Mouse (Mus musculus): Measurements from ENCODE around the gene Syne3. TPM values are rescaled to one million over a fixed set of nuclear protein-coding genes. Genes with fewer than 3 reads are reported as not detected.

Gene Syne3
- polyA plus RNA-seq, 1 experiment from 2014 or later, result 0.50 TPM

DNA sequence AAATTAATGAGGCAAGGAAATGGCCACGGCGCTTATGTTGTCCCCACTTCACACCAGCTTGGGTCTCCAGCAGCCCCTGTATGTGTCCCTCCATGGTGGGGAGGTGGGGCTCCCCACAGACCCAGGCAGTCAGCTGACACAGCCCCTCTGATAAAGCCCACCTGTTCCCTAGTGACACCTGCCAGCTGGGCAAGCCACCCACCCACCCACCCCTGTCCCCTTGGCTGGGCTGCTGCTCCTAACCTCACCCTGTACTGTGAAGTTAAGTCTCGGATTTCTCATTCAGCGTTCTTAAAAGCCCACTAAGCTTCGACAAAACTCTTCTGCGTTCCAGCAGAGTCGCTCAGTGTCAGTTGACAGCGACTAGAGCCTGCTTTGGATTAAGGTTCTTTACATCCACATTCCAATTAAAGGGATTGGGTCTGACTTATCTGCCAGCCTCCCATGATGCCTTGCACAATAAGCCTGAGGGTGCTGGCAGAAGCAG is 33.2 kb downstream of the Syne3 start:
- Histone ChIP-seq H3K36me3 (no peaks in the 10 kb centered on the region), H3K4me3 (replicated peaks) (no peak overlapping the region), H3K4me2 (replicated peaks) (no peak overlapping the region), H3K27me3 (replicated peaks) (no peaks in the 10 kb centered on the region), H3K27ac (no peak overlapping the region), H3K9me3 (no peaks in the 10 kb centered on the region), H3K4me1 (replicated peaks) (peaks cover 3% of the 10 kb centered on the region; the same call in 1 of the 2 replicates), H3K9ac (no peak overlapping the region)
- WGBS, result 60% methylated on average over 8 of the region's 8 CpGs
- no peak for ATAC-seq

GRCm38 (mm10) chr12:104972860-104973259 is 36.7 kb downstream of the Syne3 start:
- Histone ChIP-seq H3K4me1 (replicated peaks) (no peaks in the 10 kb centered on the region; the same call in 1 of the 2 replicates), H3K4me2 (replicated peaks) (no peak overlapping the region), H3K27ac (no peak overlapping the region), H3K4me3 (replicated peaks) (no peak overlapping the region), H3K36me3 (no peaks in the 10 kb centered on the region), H3K9me3 (no peaks in the 10 kb centered on the region), H3K9ac (no peak overlapping the region), H3K27me3 (replicated peaks) (no peaks in the 10 kb centered on the region)
- no peak for ATAC-seq
- WGBS, result 77% methylated on average over 6 of the region's 6 CpGs

DNA sequence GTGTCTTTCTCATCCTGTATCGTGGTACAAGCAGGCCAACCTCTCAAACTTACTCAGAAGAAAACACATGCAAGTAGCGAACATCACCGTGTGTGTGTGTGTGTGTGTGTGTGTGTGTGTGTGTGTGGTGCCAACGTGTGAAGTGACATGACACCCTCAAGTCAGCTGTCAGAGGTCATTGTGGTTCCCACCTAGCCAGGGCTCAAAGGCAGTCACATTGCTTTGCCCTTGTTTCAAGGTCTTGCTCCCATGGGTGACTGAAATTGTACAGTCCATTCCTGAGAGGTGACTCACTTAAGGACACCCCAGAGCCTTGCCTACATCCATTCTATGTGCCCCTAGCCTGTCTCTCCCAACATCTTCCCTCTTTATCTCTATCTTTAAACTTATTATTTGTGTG is 40.0 kb downstream of the Syne3 start:
- WGBS, result 88% methylated on average over 4 of the region's 4 CpGs
- H3K4me3 ChIP-seq (replicated peaks), result no peak overlapping the region
- no peak overlapping the region for H3K9ac ChIP-seq
- no peak for ATAC-seq
- H3K27me3 ChIP-seq (replicated peaks), result no peaks in the 10 kb centered on the region
- no peak overlapping the region for H3K4me2 ChIP-seq (replicated peaks)
- H3K9me3 ChIP-seq, result no peaks in the 10 kb centered on the region
- H3K36me3 ChIP-seq, result no peaks in the 10 kb centered on the region
- peaks cover 3% of the 10 kb centered on the region; the same call in 1 of the 2 replicates for H3K4me1 ChIP-seq (replicated peaks)
- no peak overlapping the region for H3K27ac ChIP-seq

DNA sequence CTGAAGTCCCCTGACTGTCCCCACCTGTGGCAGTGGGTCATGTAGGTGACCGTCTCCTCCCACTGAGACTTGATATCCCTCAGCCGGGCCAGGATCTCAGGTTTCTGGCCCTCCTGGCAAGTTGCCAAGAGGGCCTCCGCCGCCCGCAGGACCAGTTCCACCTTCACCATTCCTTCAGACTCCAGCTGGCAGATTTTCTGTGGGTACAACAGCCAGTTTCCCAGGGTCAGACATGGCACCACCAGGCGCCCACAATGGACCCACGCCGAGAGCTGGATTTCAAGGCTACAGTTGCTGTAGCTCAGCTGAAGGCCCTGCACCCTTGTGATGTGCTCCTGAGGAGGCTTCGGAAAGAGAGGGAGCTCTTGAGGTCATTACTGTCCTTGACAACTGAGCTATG is 40.4 kb downstream of the Syne3 start:
- no peak overlapping the region for H3K4me3 ChIP-seq (replicated peaks)
- 71% methylated on average over 9 of the region's 9 CpGs for WGBS
- H3K4me1 ChIP-seq (replicated peaks), result peaks cover 3% of the 10 kb centered on the region; the same call in 1 of the 2 replicates
- 0 out of 2 replicates have a peak, but pooled peaks have one; percentile 17 for ATAC-seq
- H3K4me2 ChIP-seq (replicated peaks), result no peak overlapping the region
- no peak overlapping the region for H3K9ac ChIP-seq
- no peaks in the 10 kb centered on the region for H3K36me3 ChIP-seq
- H3K9me3 ChIP-seq, result no peaks in the 10 kb centered on the region
- H3K27ac ChIP-seq, result no peak overlapping the region
- no peaks in the 10 kb centered on the region for H3K27me3 ChIP-seq (replicated peaks)

DNA sequence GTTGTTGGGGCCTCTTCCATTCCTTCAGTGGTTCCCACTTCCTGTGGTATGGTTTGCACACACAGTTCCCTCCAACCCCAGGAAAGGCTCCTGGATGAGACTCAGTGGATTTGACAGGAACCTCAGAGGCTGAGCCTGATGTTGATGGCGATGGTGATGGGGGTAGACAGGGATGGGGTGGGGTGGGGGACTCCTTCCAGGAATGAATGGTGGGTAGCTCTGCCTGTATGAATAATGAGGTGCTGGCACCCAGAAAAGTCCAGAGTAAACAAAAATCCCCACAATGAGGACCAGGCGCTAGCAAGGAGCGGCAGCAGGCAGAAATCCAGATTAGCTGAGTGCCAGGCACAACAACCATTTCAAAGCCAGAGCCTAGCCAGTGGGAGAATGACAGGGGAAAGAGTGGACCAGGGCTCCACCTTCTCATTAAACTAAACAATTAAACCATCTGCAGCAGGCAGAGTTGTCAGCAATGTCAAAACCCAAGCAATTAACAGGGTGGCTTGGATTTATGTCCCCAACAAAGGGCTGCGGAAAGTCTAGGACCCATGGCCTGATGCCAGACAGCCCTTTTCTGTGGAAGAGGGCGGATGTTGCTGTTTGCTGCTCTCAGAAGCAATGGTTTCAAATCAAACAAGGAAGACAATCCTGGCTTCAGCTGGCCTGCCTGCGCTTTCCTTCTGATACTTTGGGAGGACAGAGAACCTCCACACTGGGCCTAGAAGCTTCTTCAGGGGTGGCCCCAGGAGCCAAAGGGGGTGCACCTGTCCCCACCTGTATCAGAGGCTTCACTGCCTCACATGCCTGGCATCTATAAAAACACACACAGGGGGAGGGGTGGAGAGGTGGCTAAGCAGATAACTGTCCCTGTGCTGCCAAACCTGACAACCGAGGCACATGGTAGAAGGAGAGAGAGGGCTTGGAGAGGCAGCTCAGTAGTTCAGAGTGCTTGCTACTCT is 44.4 kb downstream of the Syne3 start:
- Histone ChIP-seq H3K4me3 (replicated peaks) (no peak overlapping the region), H3K4me2 (replicated peaks) (no peak overlapping the region), H3K9me3 (no peaks in the 10 kb centered on the region), H3K27ac (0 out of 2 replicates have a peak overlapping the region, but pooled peaks have one; percentile 32), H3K27me3 (replicated peaks) (peaks cover 4% of the 10 kb centered on the region; the same call in 1 of the 2 replicates), H3K36me3 (no peaks in the 10 kb centered on the region), H3K4me1 (replicated peaks) (peaks cover 3% of the 10 kb centered on the region; the same call in 1 of the 2 replicates), H3K9ac (no peak overlapping the region)
- ATAC-seq, result no peak
- WGBS, result 52% methylated on average over 7 of the region's 7 CpGs

- ATAC-seq, result no peak
- H3K36me3 ChIP-seq, result no peaks in the 10 kb centered on the region
- H3K27me3 ChIP-seq (replicated peaks), result peaks cover 4% of the 10 kb centered on the region; the same call in 1 of the 2 replicates
- no peak overlapping the region for H3K9ac ChIP-seq
- H3K4me1 ChIP-seq (replicated peaks), result no peaks in the 10 kb centered on the region
- H3K4me3 ChIP-seq (replicated peaks), result no peak overlapping the region
- no peak overlapping the region for H3K27ac ChIP-seq
- H3K4me2 ChIP-seq (replicated peaks), result no peak overlapping the region
- no peaks in the 10 kb centered on the region for H3K9me3 ChIP-seq
Observed at GRCm38 (mm10) chr12:104960421-104960820, 49.2 kb downstream of the Syne3 start.

- Histone ChIP-seq H3K9me3 (no peaks in the 10 kb centered on the region), H3K4me2 (replicated peaks) (no peak overlapping the region), H3K4me3 (replicated peaks) (no peak overlapping the region), H3K9ac (no peak overlapping the region), H3K27ac (no peak overlapping the region), H3K4me1 (replicated peaks) (no peaks in the 10 kb centered on the region), H3K36me3 (no peaks in the 10 kb centered on the region), H3K27me3 (replicated peaks) (peaks cover 4% of the 10 kb centered on the region; the same call in 1 of the 2 replicates)
- no peak for ATAC-seq
- WGBS, result 63% methylated on average over 9 of the region's 9 CpGs
Observed at GRCm38 (mm10) chr12:104959966-104960365, 49.6 kb downstream of the Syne3 start.

DNA sequence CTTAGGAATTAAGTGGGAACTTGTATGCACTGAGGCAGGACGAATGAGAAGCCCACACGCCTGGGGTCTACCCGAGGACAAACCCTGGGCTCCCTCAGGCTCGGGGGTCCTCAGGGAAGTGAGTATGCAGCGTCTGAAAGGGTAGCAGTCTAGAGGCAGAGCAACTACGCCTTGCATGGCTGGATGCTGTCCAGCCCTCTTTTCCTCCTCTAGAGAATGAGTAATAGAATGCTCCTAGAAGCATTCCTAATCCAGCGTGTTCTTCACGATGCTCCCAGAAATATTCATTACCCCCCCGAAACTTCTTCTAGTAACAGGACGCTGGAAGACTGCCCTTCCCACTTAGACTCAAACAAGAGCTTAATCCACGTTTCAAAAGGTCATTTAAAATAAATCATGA is 51.3 kb downstream of the Syne3 start:
- Histone ChIP-seq H3K27me3 (replicated peaks) (peaks cover 2% of the 10 kb centered on the region; the same call in 1 of the 2 replicates), H3K4me3 (replicated peaks) (no peak overlapping the region), H3K9me3 (no peaks in the 10 kb centered on the region), H3K9ac (no peak overlapping the region), H3K27ac (no peak overlapping the region), H3K4me2 (replicated peaks) (no peak overlapping the region), H3K4me1 (replicated peaks) (no peaks in the 10 kb centered on the region), H3K36me3 (no peaks in the 10 kb centered on the region)
- WGBS, result 60% methylated on average over 11 of the region's 11 CpGs
- no peak for ATAC-seq

DNA sequence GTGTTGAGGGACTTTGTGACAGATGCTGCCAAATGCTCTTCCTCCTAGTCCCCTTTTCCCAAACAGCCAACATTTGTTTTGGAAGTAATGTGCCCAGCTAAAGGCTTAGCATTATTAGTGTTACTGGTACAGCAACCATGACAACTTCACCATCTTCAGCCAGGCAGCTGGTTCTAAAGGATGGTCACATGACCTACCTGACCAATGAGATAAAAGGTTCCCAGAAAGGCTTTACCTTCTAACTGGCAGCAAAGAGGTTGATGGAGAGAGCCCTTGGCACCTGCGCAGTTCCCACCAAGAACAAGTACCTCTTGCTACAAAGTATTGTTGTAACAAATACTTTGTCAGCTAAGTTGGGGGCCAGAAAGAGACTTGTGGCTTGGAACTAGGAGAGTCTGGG is 52.4 kb downstream of the Syne3 start:
- Histone ChIP-seq H3K9me3 (no peaks in the 10 kb centered on the region), H3K4me1 (replicated peaks) (no peaks in the 10 kb centered on the region), H3K9ac (no peak overlapping the region), H3K27me3 (replicated peaks) (no peaks in the 10 kb centered on the region), H3K4me2 (replicated peaks) (no peak overlapping the region), H3K27ac (no peak overlapping the region), H3K36me3 (no peaks in the 10 kb centered on the region), H3K4me3 (replicated peaks) (no peak overlapping the region)
- WGBS, result 90% methylated on average over 1 of the region's 1 CpGs
- ATAC-seq, result no peak

DNA sequence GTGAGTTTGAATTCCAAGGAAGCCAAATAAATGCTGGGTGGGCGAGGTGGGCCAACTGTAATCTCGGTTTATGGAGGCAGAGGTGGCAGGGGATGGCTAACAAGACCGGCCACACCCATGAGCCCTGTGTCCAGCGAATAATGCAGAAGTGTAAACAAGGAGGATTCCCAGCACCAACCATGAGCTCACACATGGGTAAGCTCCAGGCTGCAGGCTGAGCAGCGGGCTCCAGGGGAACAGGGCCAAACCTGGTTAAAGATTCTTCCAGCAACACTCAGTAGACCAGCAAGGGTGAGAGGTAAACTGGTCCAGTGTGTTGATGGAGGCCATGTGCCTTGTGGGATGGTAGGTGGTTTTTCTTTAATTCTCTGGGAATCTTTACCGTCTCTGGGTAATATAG is 53.2 kb downstream of the Syne3 start:
- no peak overlapping the region for H3K27ac ChIP-seq
- WGBS, result 60% methylated on average over 6 of the region's 6 CpGs

GRCm38 (mm10) chr12:104955003-104955800 is 54.4 kb downstream of the Syne3 start:
- H3K27ac ChIP-seq, result no peak overlapping the region
- no peak overlapping the region for H3K4me2 ChIP-seq (replicated peaks)
- peak; percentile 60; the same call in 1 of the 2 replicates for ATAC-seq
- WGBS, result 63% methylated on average over 17 of the region's 17 CpGs
- no peak overlapping the region for H3K9ac ChIP-seq
- no peak overlapping the region for H3K4me3 ChIP-seq (replicated peaks)
- H3K4me1 ChIP-seq (replicated peaks), result no peaks in the 10 kb centered on the region
- H3K36me3 ChIP-seq, result no peaks in the 10 kb centered on the region
- H3K27me3 ChIP-seq (replicated peaks), result no peaks in the 10 kb centered on the region
- H3K9me3 ChIP-seq, result no peaks in the 10 kb centered on the region

More for the DNA sequence above, 53.2 kb downstream of the Syne3 start:
- no peak for ATAC-seq
- Histone ChIP-seq H3K4me3 (replicated peaks) (no peak overlapping the region), H3K4me1 (replicated peaks) (no peaks in the 10 kb centered on the region), H3K27me3 (replicated peaks) (no peaks in the 10 kb centered on the region), H3K4me2 (replicated peaks) (no peak overlapping the region), H3K9ac (no peak overlapping the region), H3K36me3 (no peaks in the 10 kb centered on the region), H3K9me3 (no peaks in the 10 kb centered on the region)

- WGBS, result 17% methylated on average over 4 of the region's 4 CpGs
- Histone ChIP-seq H3K9me3 (no peaks in the 10 kb centered on the region), H3K4me3 (replicated peaks) (no peak overlapping the region), H3K27me3 (replicated peaks) (no peaks in the 10 kb centered on the region), H3K4me1 (replicated peaks) (no peaks in the 10 kb centered on the region), H3K4me2 (replicated peaks) (no peak overlapping the region), H3K36me3 (no peaks in the 10 kb centered on the region), H3K27ac (no peak overlapping the region), H3K9ac (no peak overlapping the region)
- 0 out of 2 replicates have a peak, but pooled peaks have one; percentile 27 for ATAC-seq
Observed at GRCm38 (mm10) chr12:104953941-104954340, 55.7 kb downstream of the Syne3 start.

Measured in intestine, embryonic 15.5 days (tissue).